Mouse (Mus musculus): ENCODE data around the gene Wwox. TPM values are rescaled to one million over a fixed set of nuclear protein-coding genes. Genes with fewer than 3 reads are reported as not detected.

The Wwox gene
- total and polyA plus RNA-seq, 3 experiments: 7.6 to 61.8 (median 12.2) TPM

DNA sequence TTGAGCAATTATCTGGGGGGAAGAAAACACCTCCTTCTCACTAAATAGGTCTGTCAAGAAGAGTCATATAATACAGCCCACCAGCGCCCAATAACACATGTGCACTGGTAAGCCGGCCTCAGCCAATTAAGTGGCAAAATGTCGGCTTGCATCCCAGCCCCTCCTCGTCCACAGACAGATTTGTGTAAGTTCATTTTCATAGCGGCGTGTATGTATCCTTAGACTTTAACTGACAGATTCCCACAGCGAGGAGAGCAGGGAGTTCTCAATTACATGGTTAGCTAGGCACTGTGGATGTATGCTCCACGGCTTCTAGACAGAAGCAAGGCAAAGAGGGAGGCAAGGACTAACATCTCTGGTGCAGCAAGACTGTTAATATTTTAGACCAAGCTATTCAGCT, 702.2 kb downstream of the Wwox start:
- H3K4me1 ChIP-seq (ENCODE audit: control insufficient read depth in 1 of 2, insufficient read depth in 2 of 2, low read length in 2 of 2): no peaks in the 10 kb centered on the region
- TF ChIP-seq USF1 (IDR thresholded peaks at IDR 0.05; ENCODE audit: low read depth, low read length): no peak
- TF ChIP-seq JUND (IDR thresholded peaks at IDR 0.05; ENCODE audit: low read depth, low read length): no peak
- no peak for TF ChIP-seq ZKSCAN1 (IDR thresholded peaks at IDR 0.05; ENCODE audit: low read depth, low read length)
- no peak for TF ChIP-seq CHD2 (IDR thresholded peaks at IDR 0.05; ENCODE audit: low read length)
- TF ChIP-seq ZC3H11A (IDR thresholded peaks at IDR 0.05; ENCODE audit: low read depth, low read length): no peak
- no peak for TF ChIP-seq CHD1 (IDR thresholded peaks at IDR 0.05; ENCODE audit: low read depth, low read length)
- TF ChIP-seq MXI1 (IDR thresholded peaks at IDR 0.05; ENCODE audit: low read depth, low read length): no peak
- no peak for TF ChIP-seq MAZ (IDR thresholded peaks at IDR 0.05; ENCODE audit: low read depth, low read length)
- H3K27ac ChIP-seq (ENCODE audit: control insufficient read depth, low read depth, low read length): no peak overlapping the region
- H3K4me3 ChIP-seq (ENCODE audit: control insufficient read depth in 1 of 2, insufficient read depth in 1 of 2, low read depth in 2 of 2, low read length in 2 of 2): no peak overlapping the region
- H3K9ac ChIP-seq (ENCODE audit: control insufficient read depth, low read depth, low read length, poor library complexity, severe bottlenecking): no peak overlapping the region
- H3K79me2 ChIP-seq (ENCODE audit: control insufficient read depth, insufficient read depth, low read length, poor library complexity): no peaks in the 10 kb centered on the region
- H3K27me3 ChIP-seq (ENCODE audit: control insufficient read depth in 1 of 2, insufficient read depth in 2 of 2, low read length in 2 of 2): no peaks in the 10 kb centered on the region
- DNase-seq (ENCODE audit: low read depth, low spot score): no peak
- H3K9me3 ChIP-seq (replicated peaks; ENCODE audit: insufficient read depth, low read length): no peaks in the 10 kb centered on the region
- no peaks in the 10 kb centered on the region for H3K36me3 ChIP-seq (ENCODE audit: control insufficient read depth in 1 of 2, insufficient read depth in 2 of 2, low read length in 2 of 2)

DNA sequence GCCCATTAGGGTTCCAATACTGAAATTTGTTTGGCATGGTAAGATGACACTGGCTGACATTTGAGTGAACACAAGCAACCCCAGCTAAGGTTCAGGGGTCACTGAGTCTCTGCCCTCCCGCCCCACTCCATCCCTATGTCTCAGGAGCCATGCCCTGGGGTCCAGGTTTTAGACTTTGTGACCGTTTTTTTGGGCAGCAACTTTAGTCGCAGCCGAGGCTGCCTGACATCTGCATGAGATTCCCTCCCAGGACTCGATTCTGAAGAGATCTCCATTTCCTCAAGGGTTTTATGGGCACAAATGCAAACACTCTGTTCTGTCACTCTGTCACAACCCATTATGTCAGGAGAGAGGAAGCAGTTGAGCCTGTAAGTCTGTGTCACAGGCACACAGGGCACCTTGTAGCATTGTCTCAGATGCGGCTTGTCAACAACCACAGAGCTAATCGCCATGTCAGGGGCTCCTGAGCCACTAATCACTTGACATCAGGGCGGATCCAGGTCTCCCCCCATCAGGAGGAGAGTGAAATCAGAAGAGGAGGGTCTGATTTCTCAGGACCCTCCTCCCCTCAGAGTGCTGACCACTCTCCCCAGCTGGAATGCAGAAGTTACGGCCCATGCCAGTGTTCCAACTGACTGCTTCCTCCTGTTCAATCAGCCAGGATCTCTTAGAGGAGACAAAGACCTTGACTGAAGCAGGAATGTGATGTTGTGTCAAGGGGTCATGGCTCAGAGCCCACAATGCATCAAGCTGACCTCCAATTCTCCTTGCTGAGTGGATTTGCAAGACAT, 704.3 kb downstream of the Wwox start:
- H3K9me3 ChIP-seq (replicated peaks; ENCODE audit: insufficient read depth, low read length): no peaks in the 10 kb centered on the region

DNA sequence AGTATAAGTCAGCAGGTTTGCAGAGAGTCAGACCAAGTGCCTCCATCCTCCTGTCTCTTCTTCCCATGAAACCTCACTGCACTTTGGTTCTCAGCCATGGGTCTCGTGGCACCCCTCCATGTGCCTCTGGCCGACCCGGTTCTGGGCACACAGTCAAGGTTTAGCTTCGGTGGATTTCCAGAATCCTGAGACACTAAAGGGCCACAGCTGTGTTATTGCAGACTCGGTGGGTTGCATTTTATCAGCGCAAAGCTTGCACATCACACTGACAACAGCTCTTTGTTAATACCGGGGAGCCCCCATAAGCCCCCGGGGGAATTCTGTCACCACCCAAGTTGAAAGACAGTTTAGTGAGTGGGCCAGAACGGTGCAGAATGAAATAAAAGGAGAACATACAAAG, 707.6 kb downstream of the Wwox start:
- Histone ChIP-seq H3K9ac (ENCODE audit: control insufficient read depth, low read depth, low read length, poor library complexity, severe bottlenecking) (no peak overlapping the region), H3K27ac (ENCODE audit: control insufficient read depth, low read depth, low read length) (no peak overlapping the region), H3K27me3 (ENCODE audit: control insufficient read depth in 1 of 2, insufficient read depth in 2 of 2, low read length in 2 of 2) (no peaks in the 10 kb centered on the region), H3K9me3 (replicated peaks; ENCODE audit: insufficient read depth, low read length) (no peaks in the 10 kb centered on the region), H3K4me1 (ENCODE audit: control insufficient read depth in 1 of 2, insufficient read depth in 2 of 2, low read length in 2 of 2) (no peaks in the 10 kb centered on the region), H3K4me3 (ENCODE audit: control insufficient read depth in 1 of 2, insufficient read depth in 1 of 2, low read depth in 2 of 2, low read length in 2 of 2) (no peak overlapping the region), H3K36me3 (ENCODE audit: control insufficient read depth in 1 of 2, insufficient read depth in 2 of 2, low read length in 2 of 2) (no peaks in the 10 kb centered on the region), H3K79me2 (ENCODE audit: control insufficient read depth, insufficient read depth, low read length, poor library complexity) (no peaks in the 10 kb centered on the region)
- TF ChIP-seq ELF1 (IDR thresholded peaks at IDR 0.05; ENCODE audit: low read depth, low read length): no peak
- no peak for TF ChIP-seq MAFK (IDR thresholded peaks at IDR 0.05; ENCODE audit: borderline replicate concordance, low read depth, low read length)
- no peak for TF ChIP-seq SIN3A (IDR thresholded peaks at IDR 0.05; ENCODE audit: low read length)
- TF ChIP-seq NRF1 (IDR thresholded peaks at IDR 0.05; ENCODE audit: insufficient read depth, low read depth, low read length, poor library complexity, severe bottlenecking): no peak
- no peak for TF ChIP-seq HCFC1 (IDR thresholded peaks at IDR 0.05; ENCODE audit: low read depth, low read length)
- TF ChIP-seq MAZ (IDR thresholded peaks at IDR 0.05; ENCODE audit: low read depth, low read length): no peak
- TF ChIP-seq MXI1 (IDR thresholded peaks at IDR 0.05; ENCODE audit: low read depth, low read length): no peak
- no peak for TF ChIP-seq GATA1 (IDR thresholded peaks at IDR 0.05; ENCODE audit: low read depth, low read length)
- TF ChIP-seq BHLHE40 (IDR thresholded peaks at IDR 0.05; ENCODE audit: borderline replicate concordance, low read depth, low read length): no peak
- TF ChIP-seq MYB (IDR thresholded peaks at IDR 0.05; ENCODE audit: low read depth, low read length): no peak
- no peak for TF ChIP-seq MYC (IDR thresholded peaks at IDR 0.05; ENCODE audit: low read depth, low read length)
- no peak for TF ChIP-seq KAT2A (conservative IDR thresholded peaks at IDR 0.05; ENCODE audit: low read depth, low read length)
- TF ChIP-seq MEF2A (IDR thresholded peaks at IDR 0.05; ENCODE audit: extremely low read depth, insufficient replicate concordance, low read depth, low read length, poor library complexity, severe bottlenecking): no peak
- TF ChIP-seq RCOR1 (IDR thresholded peaks at IDR 0.05; ENCODE audit: low read depth, low read length): no peak
- TF ChIP-seq SMC3 (IDR thresholded peaks at IDR 0.05; ENCODE audit: low read depth, low read length): no peak
- no peak for DNase-seq (ENCODE audit: low read depth, low spot score)

More for the DNA sequence above, 704.3 kb downstream of the Wwox start:
- Histone ChIP-seq H3K36me3 (ENCODE audit: control insufficient read depth in 1 of 2, insufficient read depth in 2 of 2, low read length in 2 of 2) (no peaks in the 10 kb centered on the region), H3K27me3 (ENCODE audit: control insufficient read depth in 1 of 2, insufficient read depth in 2 of 2, low read length in 2 of 2) (no peaks in the 10 kb centered on the region), H3K4me3 (ENCODE audit: control insufficient read depth in 1 of 2, insufficient read depth in 1 of 2, low read depth in 2 of 2, low read length in 2 of 2) (no peak overlapping the region), H3K79me2 (ENCODE audit: control insufficient read depth, insufficient read depth, low read length, poor library complexity) (no peaks in the 10 kb centered on the region), H3K27ac (ENCODE audit: control insufficient read depth, low read depth, low read length) (no peak overlapping the region), H3K9ac (ENCODE audit: control insufficient read depth, low read depth, low read length, poor library complexity, severe bottlenecking) (no peak overlapping the region), H3K4me1 (ENCODE audit: control insufficient read depth in 1 of 2, insufficient read depth in 2 of 2, low read length in 2 of 2) (no peaks in the 10 kb centered on the region)
- TF ChIP-seq CTCF (IDR thresholded peaks at IDR 0.05 in 2 of 3, conservative IDR thresholded peaks at IDR 0.05 in 1 of 3; ENCODE audit: control insufficient read depth in 1 of 3, insufficient read depth in 1 of 3, low read depth in 2 of 3, low read length in 3 of 3, poor library complexity in 1 of 3, severe bottlenecking in 1 of 3) (no peak), ELF1 (IDR thresholded peaks at IDR 0.05; ENCODE audit: low read depth, low read length) (no peak), CHD2 (IDR thresholded peaks at IDR 0.05; ENCODE audit: low read length) (no peak), KAT2A (conservative IDR thresholded peaks at IDR 0.05; ENCODE audit: low read depth, low read length) (no peak), MXI1 (IDR thresholded peaks at IDR 0.05; ENCODE audit: low read depth, low read length) (no peak), TAL1 (IDR thresholded peaks at IDR 0.05; ENCODE audit: low read length) (no peak), MEF2A (IDR thresholded peaks at IDR 0.05; ENCODE audit: extremely low read depth, insufficient replicate concordance, low read depth, low read length, poor library complexity, severe bottlenecking) (no peak)
- DNase-seq (ENCODE audit: low read depth, low spot score): no peak
